Mouse (Mus musculus) retina, embryonic 14.5 days (tissue): Measurements from ENCODE around the gene Pemt.
"Not testable (repeated sequence)": the region's sequence is repeated elsewhere in the genome, so short reads cannot be mapped to it uniquely, and the experiment has no call there.

Experiments
- DNase-seq: peaks from one replicate; pipeline ENCODE4 v3.0.0-alpha.2; 2015; ENCODE audit warnings: low spot score

The Pemt gene

DNA sequence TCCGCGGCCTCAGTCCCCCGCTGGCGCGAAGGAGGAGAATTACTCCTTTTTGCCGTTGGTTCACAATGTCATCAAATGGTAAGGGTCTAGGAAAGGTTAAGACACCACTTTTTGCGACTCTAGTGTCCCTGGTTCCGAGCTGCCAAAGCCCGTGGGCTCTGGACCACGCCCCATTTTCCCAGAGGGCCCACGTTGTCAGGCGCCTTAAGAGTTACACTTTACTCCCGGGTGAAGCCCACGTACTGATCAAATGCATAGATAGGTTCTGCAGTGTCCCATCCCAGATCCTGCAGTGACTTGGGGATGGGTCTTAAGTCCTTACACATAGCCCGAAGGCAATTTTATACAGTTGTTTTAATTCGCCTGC lies 97.9 kb downstream of the Pemt start:
- DNase-seq = peak; percentile 33

DNA sequence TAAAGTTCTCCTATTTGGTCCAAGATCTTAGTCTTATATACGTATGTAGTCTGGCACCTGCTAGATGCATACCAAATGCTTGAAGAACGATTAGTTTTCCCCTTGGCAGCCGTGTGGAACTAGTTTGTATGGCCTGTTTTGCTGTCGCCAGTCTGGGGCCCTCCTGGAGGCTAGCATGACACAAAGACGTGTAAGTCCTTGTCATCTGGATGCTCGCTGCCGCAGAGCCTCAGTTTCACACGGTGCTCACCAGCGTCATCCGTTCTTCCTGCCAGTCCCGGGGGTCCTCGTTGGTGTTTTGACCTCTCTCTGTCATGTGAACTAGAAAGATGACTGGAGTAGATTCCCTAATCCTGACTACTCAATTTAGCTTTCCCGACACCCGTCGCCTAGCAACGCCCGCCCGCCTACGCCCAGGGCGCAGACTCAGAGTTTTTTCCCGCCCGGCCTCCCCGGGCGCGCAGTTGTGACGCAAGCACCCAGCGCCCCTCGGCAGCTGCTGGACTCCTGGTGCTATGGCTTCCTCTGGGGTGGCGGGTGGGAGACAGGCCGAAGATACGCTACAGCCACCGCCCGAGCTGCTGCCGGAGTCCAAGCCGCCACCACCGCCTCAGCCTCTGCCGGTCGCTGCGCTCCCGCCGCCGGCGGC lies 98.4 kb downstream of the Pemt start, which contains the start of gene Med9:
Gene Med9, plus strand, starts transcription at position 455 of the 649 bp plus-strand sequence.
- peak; percentile 97 for DNase-seq

- not testable (repeated sequence) for DNase-seq
These were observed 101.4 kb downstream of the Pemt start for GRCm38 (mm10) chr11:59944855-59945254.

GRCm38 (mm10) chr11:59941391-59941790 lies 104.9 kb downstream of the Pemt start:
- DNase-seq = no peak

DNA sequence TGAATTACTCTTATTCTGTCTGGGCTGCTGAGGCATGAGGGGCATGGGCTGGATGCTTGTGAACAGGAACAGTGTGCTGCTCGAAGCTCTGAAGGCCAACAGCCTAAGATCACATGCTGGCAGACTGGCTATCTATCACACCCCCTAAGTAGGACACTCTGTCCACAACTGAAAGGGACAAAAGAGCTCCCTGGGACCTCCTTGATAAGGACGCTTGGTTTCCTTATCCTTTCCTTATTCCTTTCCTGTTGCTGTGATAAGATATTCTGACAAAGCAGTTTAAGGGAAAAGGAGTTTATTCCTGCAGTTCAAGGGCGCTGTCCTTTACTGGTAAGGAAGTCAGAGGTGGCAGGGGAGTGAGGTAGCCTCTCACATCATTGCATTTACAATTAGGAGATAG lies 105.6 kb downstream of the Pemt start:
- DNase-seq = no peak

- no peak for DNase-seq
These were observed 106.5 kb downstream of the Pemt start for GRCm38 (mm10) chr11:59939821-59940220.

DNA sequence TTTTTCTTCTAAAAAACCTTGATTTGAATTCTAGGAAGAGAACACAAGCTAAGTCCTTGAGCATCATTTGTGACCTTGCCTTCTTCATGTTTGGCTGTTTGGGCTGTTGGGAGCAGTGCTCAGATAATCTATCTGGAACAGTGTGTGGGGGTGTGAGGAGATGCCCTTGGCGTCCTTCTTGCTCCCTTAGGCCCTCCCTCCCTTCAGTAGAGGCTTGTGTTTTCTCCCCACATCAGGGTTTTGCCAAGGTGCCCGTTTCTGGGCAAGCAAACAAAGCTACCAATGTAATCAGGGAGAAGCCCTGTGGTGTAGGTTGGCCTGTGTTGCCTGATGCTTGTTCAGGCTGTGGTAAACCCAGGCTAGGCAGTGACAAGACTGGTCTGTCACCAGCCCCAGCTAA lies 108.7 kb downstream of the Pemt start:
- no peak for DNase-seq

DNA sequence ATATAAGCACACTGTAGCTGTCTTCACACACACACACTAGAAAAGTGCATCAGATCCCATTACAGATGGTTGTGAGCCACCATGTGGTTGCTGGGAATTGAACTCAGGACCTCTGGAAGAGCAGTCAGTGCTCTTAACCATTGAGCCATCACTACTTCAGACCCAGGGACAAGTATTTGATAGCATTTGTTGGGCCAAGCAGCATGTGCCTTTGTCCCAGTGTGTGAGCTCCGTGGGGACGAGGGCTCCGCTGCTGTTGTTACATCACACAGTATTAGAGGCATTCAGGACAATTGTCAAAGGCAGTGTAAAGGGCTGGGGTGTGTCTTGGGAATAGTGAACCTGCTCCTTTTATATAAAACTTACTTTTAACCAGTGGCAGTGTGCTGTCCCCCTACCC lies 109.3 kb downstream of the Pemt start:
- DNase-seq = no peak

GRCm38 (mm10) chr11:59933943-59934342 lies 112.3 kb downstream of the Pemt start:
- no peak for DNase-seq

GRCm38 (mm10) chr11:59932560-59933337 lies 113.5 kb downstream of the Pemt start:
- DNase-seq = no peak

GRCm38 (mm10) chr11:59930031-59930430 lies 116.3 kb downstream of the Pemt start:
- peak; percentile 51 for DNase-seq

DNA sequence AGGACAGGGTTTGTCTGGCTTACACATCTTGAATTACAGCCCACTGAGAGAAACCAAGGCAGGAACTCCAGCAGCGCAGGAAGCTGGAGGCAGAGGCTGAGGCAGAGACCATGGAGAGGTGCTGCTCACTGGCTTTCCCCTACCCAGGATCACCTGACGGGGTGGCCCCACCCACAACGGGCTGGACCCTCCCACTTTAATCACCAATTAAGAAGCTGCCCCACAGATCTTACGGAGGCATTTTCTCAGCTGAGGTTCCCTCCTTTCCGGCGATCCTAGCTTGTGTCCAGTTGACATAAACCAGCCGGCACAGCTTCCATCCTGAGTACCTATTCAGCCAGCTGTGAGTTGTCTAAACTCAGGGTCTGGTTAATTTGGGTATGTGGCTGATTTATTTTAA lies 125.0 kb downstream of the Pemt start:
- peak; percentile 41 for DNase-seq
